Mouse (Mus musculus) cerebellum, adult 18-20 months (tissue): ENCODE results near the gene Brpf1.
"Not testable (repeated sequence)": the region's sequence is repeated elsewhere in the genome, so short reads cannot be mapped to it uniquely, and the experiment has no call there.

ENCODE experiments used
- DNase-seq, 2 experiments: peaks; one replicate each; pipeline ENCODE4 v3.0.0; 2021

Gene Brpf1

DNA sequence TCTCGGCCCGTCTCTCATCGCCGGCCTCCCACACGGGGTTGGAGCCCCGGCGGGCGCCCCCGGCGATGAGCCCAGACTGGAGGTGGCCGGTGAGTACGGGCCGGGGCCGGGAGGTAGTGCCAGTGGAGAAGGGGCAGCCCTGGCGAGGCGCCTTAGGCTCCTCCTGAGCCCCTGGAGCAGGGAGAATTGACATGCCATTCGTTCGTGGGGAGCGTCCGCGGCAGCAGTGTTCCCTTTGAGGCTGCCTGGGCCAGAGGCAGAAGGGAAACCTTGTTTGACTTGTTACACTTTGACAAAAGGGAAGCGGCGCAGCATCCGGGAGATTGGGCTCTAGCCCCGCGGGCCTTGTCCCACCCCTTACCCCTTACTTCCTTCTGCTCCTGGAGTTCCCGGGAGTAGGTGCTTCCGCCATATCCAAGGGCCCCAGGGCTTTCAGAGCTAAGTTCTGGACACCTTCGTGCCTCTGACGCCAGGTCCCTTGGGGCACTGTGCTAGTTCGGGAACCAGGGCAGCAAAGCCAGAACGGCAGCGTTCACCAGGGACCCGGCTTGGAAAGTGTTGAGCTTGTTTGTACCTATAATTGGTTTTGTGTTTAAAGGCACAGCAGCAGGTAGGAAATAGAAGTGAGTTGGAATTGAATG lies 664 bp downstream of the Brpf1 start:
- peak in 1 of 2 experiments; percentile 42 for DNase-seq

- DNase-seq: peak; percentile 73 to 77
Measured at GRCm38 (mm10) chr6:113308141-113308540, 1.2 kb downstream of the Brpf1 start.

GRCm38 (mm10) chr6:113315972-113316371 lies 9.0 kb downstream of the Brpf1 start:
- no peak for DNase-seq

DNA sequence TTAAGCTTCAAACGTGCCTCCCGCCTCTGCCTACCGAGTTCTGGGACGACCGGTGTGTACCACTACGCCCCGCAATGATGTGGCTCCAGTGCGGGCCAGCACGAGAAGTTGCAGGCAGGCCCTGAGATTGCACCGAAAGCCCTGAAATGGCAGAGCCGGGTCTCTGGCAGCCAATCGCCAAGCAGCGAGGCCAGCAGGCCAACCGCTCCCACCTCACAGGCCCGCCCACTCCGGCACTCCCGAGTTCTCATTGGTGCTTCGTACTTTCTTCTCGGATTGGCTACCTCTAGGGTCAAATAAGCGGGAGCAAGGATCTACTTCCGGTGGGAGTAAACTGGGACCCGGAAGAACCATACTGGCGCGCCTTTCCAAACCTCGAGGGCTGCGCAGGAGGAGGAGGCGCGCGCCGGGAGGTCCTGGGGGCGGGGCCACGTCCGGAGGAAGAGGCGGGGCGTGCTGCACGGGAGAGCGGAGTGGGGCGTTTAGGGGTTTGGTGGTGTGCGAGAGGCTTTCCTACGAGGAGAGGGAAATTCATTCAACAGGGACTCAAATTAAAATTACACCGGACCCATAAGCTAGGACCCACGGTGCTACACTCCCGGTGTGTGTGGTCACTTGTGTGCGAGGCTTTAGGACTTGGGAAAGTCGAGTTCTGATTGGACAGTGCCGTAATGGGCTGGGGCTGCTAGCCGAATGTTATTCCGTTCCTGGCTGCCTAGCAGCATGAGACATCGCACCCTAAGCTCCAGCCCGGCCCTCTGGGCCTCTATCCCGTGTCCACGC lies 19.8 kb downstream of the Brpf1 start, which contains the start of gene Ogg1:
TSS of gene Ogg1 (plus strand) at position 440 of the 783 bp plus-strand sequence.
- peak; percentile 95 to 99 for DNase-seq

DNA sequence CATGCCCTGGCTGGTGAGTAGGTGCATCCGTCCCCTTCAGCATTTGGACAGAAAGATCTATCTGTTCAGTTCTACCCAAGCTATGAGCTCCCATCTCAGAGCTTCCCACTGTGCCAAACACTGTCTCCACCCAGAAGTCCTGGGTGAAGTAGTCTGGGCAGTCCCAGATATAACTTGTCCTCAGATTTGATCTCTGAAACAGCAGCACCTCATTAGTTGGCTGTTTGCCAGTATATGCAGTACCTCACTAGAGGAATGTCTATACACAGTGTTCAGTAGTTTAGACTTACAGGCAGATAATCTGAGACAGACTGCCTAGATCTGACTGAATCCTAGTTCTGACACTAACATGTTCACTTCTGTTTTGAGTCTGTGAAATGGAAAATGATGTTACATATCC lies 22.5 kb downstream of the Brpf1 start:
- DNase-seq: no peak

DNA sequence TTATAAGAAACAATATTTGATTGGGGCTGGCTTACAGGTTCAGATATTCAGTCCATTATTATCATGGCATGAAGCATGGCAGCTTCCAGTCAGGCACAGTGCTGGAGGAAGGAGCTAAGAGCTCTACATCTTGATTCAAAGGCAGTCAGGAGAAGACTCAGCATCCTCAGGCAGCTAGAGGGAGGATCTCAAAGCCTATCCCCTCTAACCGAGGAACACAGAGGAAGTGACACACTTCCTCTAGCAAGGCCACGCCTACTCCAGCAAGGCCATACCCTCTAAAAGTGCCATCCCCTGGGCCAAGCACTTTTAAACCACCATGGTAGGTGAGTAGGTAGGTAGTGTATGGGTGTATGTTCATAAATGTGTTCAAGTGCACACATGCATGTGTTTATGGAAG lies 23.6 kb downstream of the Brpf1 start:
- no peak for DNase-seq

- DNase-seq: no peak
Measured at GRCm38 (mm10) chr6:113331721-113332120, 24.8 kb downstream of the Brpf1 start.

- not testable (repeated sequence) for DNase-seq
Measured at GRCm38 (mm10) chr6:113332734-113333133, 25.8 kb downstream of the Brpf1 start.

GRCm38 (mm10) chr6:113333137-113333950 lies 26.4 kb downstream of the Brpf1 start:
- peak; percentile 29 to 32 for DNase-seq

GRCm38 (mm10) chr6:113334216-113334615 lies 27.3 kb downstream of the Brpf1 start:
- no peak for DNase-seq

- DNase-seq: no peak
Measured at GRCm38 (mm10) chr6:113336852-113337620, 30.1 kb downstream of the Brpf1 start.

DNA sequence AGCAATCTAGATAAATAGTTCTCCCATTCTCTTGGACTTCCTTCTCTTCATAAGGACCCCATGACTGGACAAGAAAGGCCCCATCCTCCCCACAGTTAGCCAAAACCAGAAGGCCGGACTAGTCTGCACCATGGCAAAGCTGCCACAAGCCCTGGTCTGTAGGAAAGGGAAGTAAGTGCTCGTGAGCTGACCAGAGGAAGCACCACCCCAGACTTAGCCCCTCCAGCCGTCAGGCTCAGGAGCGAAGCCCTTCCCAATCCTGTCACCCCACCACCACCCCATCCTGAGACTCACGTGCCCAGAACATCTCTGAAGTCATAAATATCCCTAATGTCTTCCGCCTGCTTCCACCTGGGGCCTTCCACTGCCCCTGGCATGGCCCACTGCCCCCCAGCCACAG lies 34.6 kb downstream of the Brpf1 start:
- no peak for DNase-seq

- no peak for DNase-seq
Measured at GRCm38 (mm10) chr6:113342297-113342696, 35.4 kb downstream of the Brpf1 start.

GRCm38 (mm10) chr6:113343177-113344092 lies 36.5 kb downstream of the Brpf1 start, which contains the start of gene Camk1:
Gene Camk1, minus strand, starts transcription at chr6:113343984.
- peak; percentile 86 to 90 for DNase-seq

DNA sequence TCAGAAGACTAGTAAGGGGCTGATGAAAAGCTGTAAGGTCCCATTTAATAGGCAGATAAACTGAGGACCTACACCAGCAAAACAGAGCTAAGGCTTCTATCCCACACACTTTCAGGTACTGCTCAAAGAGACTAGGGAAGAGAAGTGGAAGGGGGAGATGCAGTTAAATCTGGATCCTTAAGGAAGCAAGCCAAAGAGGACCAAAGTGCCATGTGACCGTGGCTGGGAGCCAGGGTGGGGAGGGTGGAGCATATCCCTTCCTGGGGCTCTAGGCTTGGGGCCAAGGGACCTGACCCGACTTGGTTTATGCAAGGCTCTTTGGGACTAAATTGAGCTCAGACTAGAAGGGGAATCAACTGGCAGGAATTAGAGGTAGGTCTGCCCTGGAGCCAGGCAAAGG lies 37.4 kb downstream of the Brpf1 start:
- DNase-seq: peak; percentile 38 to 51

GRCm38 (mm10) chr6:113346897-113347296 lies 40.0 kb downstream of the Brpf1 start:
- DNase-seq: no peak

DNA sequence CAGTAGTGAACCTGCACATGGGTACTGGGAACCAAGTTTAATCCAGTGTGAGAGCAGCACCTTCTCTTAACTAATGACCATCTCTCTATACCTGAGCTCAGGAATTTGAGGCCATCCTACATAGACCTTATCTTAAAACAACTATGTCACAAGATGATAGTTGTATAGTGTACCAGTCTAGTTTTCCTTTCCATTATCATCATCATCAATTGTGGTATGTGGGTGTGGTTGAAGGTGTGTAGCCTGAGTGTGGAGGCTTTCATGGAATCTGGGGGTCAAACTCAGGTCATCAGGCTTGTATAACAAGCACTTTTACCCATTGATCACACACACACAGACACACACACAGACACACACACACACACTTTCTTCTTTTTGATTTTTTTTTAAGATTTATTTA lies 43.6 kb downstream of the Brpf1 start:
- no peak for DNase-seq

DNA sequence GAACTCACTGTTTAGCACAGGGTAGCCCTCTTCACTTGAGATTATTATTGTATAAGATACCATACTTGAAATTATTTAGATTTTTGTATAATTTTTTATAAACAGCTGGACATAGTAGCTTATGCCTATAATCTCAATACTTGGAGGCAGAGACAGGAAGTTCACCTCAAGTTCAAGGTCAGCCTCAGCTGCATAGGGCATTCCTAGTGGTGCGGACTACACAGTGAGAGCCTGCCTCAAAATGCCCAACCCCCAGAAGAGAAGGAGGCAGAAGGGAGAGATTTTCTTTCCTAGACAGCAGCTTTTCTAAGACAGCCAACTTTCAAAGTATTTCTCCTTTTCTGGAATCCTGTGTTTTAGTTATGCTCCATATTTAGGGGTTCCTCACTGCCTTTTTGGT lies 44.2 kb downstream of the Brpf1 start:
- no peak for DNase-seq

DNA sequence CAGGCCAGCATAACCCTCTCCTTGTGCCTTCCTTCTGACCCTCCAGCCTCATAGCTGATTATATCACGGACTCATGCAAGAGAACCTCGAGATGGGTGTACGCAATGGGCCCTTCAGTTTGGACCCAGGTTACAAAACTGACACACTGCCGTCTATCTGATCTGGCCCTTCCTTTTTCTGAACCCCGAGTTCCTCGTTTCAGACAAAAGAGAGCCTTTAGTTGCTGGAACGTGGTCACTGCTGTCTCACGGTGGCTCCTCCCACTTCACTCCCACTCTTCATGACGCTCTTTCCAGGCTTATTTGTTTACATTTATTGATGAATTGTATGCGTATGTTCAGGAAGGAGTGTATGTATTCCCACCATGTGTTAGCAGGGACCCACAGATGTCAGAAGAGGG lies 44.7 kb downstream of the Brpf1 start:
- no peak for DNase-seq

DNA sequence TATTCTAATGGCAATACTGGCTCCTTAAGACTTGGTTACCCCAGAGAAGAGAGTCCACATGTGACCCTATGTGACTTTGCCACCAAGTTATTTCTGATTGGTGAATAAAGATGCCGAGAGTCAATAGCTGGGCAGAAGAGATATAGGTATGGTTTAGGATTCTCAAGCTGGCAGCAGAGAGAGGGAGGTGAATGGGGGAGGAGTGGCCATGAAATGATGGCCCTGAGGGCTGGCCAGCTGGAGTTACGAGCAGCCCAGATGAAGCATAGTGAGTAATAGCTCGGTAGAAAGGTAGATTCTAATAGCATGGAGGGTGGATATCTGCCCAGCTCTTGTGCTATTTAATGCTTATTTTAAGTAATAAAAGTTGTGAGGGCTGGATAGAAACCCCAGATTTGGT lies 45.9 kb downstream of the Brpf1 start:
- DNase-seq: no peak

- DNase-seq: no peak
Measured at GRCm38 (mm10) chr6:113353696-113354095, 46.8 kb downstream of the Brpf1 start.
